Mouse (Mus musculus) macrophage (primary cell): ENCODE results near the gene Ache. TPM values are rescaled to one million over a fixed set of nuclear protein-coding genes. Genes with fewer than 3 reads are reported as not detected.

Experiments
- H3K27ac ChIP-seq: fragments of 350-480 bp; formaldehyde crosslinking; 2 replicates; pipeline ENCODE4 v1.9.0; 2021
- H3K36me3 ChIP-seq: fragments of 350-480 bp; formaldehyde crosslinking; 2 replicates; pipeline ENCODE4 v1.9.0; 2021; ENCODE audit errors: inconsistent target
- H3K4me3 ChIP-seq: fragments of 350-480 bp; formaldehyde crosslinking; 2 replicates; pipeline ENCODE4 v1.9.0; 2021; ENCODE audit errors: inconsistent target
- H3K79me2 ChIP-seq: fragments of 350-480 bp; formaldehyde crosslinking; 2 replicates; pipeline ENCODE4 v1.9.0; 2021; ENCODE audit errors: inconsistent target
- WGBS: methylation state at CpG from one replicate; pipeline ENCODE4 v1.1.7; 2026; ENCODE audit warnings: inconsistent platforms; ENCODE audit not compliant: missing documents; 5-methylcytosine and 5-hydroxymethylcytosine counted together
- polyA plus RNA-seq: library from polyadenylated mRNA; stranded (reverse); fragments of 250-400 nt; gene quantifications from 3 replicates; pipeline ENCODE4 v1.2.4, GENCODE M21; 2018; ENCODE audit warnings: inconsistent platforms

Ache gene
- polyA plus RNA-seq, 1 experiment from 2014 or later = 0.14 TPM

- H3K27ac ChIP-seq = no peak overlapping the region
- no peak overlapping the region for H3K4me3 ChIP-seq
- 94% methylated on average over 6 of the region's 6 CpGs for WGBS
- H3K36me3 ChIP-seq = no peaks in the 10 kb centered on the region
- peaks cover 28% of the 10 kb centered on the region for H3K79me2 ChIP-seq
Observed at GRCm38 (mm10) chr5:137335066-137335465, 47.7 kb downstream of the Ache start.

DNA sequence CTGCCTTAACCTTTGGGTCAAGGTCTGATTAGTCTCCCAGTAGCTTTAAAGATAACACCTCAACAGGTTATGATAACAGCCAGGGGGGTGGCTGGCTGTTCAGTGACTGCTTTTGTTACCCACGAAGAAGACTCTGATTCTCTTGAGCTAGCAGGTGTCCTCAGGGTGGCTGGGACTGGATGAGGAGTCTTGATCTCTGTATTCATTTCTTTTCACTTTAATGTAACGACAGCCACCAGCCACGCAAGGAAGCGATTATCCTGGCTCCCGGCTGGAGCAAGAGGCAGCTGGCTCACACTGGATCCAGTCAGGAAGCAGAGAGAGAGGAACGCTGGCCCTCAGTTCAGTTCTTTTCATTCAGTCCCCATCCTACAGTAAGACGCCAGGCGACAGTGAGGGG is 49.9 kb downstream of the Ache start:
- Histone ChIP-seq H3K4me3 (no peak overlapping the region), H3K79me2 (peaks cover 12% of the 10 kb centered on the region), H3K36me3 (no peaks in the 10 kb centered on the region), H3K27ac (no peak overlapping the region)
- WGBS = 91% methylated on average over 7 of the region's 8 CpGs

DNA sequence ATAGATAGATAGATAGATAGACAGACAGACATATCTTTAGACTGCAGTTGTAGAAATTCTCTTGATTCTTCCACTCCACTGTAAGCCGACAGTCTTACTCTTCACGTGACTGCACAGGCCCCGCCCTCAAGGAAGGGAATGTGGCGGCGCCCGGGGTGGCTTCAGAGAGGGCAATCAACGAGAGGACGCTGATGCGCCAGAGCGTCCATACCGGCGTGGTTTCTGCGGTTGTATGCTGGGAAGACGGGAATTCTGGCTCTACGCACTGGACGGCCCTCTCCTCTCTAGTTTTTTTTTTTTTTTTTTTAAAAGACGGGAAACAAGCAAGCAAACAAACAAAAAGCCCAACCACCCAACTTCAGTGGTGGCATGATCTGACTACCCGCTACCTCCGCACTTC is 50.9 kb downstream of the Ache start:
- H3K79me2 ChIP-seq = peaks cover 1% of the 10 kb centered on the region; the same call in 1 of the 2 replicates
- H3K27ac ChIP-seq = no peak overlapping the region
- H3K36me3 ChIP-seq = no peaks in the 10 kb centered on the region
- WGBS = 1% methylated on average over 18 of the region's 19 CpGs
- peak overlapping the region; percentile 46 for H3K4me3 ChIP-seq

DNA sequence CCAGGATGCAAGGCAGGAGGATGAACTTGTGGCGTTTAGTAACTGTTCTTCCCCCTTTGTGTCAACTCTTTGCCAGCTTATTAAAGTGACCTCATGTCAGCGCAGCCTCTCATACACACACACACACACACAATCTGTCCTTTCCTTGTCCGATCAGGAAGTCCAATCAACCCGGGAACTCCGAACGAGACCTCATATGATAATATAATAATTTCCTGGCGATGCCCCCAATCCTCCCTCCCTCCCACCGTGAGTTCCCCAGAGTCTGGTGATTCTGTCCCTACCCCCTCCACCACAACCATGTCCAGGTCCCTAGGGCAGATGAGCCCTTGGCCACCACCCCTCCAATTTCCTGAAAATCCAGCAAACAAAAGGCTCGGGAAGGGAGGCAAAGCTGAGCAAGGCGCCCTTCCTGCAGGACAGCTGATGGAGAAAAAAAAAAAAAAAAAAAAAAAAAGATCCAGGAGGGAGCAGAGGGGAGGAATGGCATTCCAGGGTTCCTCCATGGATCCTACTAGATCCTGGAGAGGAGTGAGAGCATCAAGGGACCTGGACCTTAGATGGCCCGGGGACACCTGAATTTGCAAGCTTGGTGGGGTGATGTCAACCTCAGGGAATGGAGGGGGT is 51.5 kb downstream of the Ache start:
- Histone ChIP-seq H3K36me3 (no peaks in the 10 kb centered on the region), H3K79me2 (no peaks in the 10 kb centered on the region), H3K4me3 (peak overlapping the region; percentile 46), H3K27ac (no peak overlapping the region)
- WGBS = 6% methylated on average over 8 of the region's 11 CpGs

- no peaks in the 10 kb centered on the region for H3K79me2 ChIP-seq
- no peaks in the 10 kb centered on the region for H3K36me3 ChIP-seq
- H3K27ac ChIP-seq = no peak overlapping the region
- no peak overlapping the region for H3K4me3 ChIP-seq
- WGBS = 36% methylated on average over 22 of the region's 22 CpGs
Observed at GRCm38 (mm10) chr5:137339290-137339979, 52.1 kb downstream of the Ache start.

DNA sequence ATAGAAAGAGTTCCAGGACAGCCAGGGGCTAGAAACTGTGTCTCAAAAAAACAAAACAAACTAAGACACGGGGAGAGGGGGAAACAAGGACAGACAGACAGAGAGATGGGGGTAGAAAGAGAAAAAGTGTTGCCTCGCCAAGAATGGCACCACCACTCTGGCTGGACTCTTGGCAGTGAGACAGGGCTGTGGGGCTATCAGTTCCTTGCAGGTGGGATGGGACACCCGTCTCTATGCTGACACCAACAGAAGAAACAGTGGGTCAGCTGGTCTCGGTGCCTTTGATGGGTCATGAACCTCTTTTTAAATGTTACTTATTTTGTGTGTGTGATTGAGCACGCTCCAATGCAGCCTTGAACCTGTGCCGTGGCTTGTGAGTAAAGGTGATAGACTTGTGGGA is 52.9 kb downstream of the Ache start:
- H3K79me2 ChIP-seq = no peaks in the 10 kb centered on the region
- H3K36me3 ChIP-seq = no peaks in the 10 kb centered on the region
- 82% methylated on average over 6 of the region's 6 CpGs for WGBS
- no peak overlapping the region for H3K4me3 ChIP-seq
- no peak overlapping the region for H3K27ac ChIP-seq

DNA sequence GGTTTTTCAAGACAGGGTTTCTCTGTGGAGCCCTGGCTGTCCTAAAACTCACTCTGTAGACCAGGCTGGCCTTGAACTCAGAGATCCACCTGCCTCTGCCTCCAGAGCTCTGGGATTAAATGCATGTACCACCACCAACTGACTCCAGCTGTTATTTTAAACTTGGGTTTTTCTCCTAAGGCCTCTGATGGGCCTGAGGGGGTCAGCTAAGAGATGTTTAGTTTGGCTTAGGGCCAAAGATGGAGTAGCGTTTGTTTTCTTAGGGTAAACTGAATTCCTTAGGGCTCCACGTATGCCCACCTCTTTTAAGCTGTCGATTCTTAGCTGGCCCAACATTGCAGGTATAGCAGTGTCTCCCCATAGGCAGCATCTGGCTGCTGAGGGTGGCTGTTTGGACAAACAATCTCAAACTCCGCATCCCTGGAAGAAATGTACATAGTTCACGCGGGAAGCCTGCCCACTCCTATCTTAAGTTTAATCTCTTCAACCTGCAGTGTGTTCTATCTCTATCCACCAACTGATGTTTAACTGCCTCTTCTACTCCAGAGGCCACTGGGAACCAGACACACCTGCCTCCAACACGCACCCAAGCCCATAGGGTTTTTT is 55.2 kb downstream of the Ache start:
- 81% methylated on average over 7 of the region's 7 CpGs for WGBS
- no peak overlapping the region for H3K27ac ChIP-seq
- no peak overlapping the region for H3K4me3 ChIP-seq
- no peaks in the 10 kb centered on the region for H3K79me2 ChIP-seq
- no peaks in the 10 kb centered on the region for H3K36me3 ChIP-seq

- 93% methylated on average over 5 of the region's 5 CpGs for WGBS
- Histone ChIP-seq H3K4me3 (no peak overlapping the region), H3K79me2 (no peaks in the 10 kb centered on the region), H3K27ac (no peak overlapping the region), H3K36me3 (no peaks in the 10 kb centered on the region)
Observed at GRCm38 (mm10) chr5:137343412-137343811, 56.1 kb downstream of the Ache start.

GRCm38 (mm10) chr5:137343869-137344268 is 56.5 kb downstream of the Ache start:
- Histone ChIP-seq H3K4me3 (no peak overlapping the region), H3K27ac (no peak overlapping the region), H3K36me3 (no peaks in the 10 kb centered on the region), H3K79me2 (no peaks in the 10 kb centered on the region)

Other genes starting within 250 kb of the Ache start
- gene Ap1s1, start 241.4 kb upstream of the Ache start, polyA plus RNA-seq = 120 to 219 TPM (median 131 TPM) in 3 replicates
- 0.69 to 5.1 TPM (median 0.75 TPM) in 3 replicates for gene Serpine1, start 215.3 kb upstream of the Ache start, polyA plus RNA-seq
- 12.2 to 19.7 TPM (median 16.6 TPM) in 3 replicates for gene Trim56, start 171.3 kb upstream of the Ache start, polyA plus RNA-seq
- not detected in 3 replicates for gene Muc3, start 138.2 kb upstream of the Ache start, polyA plus RNA-seq
- gene Muc3a, start 75.1 kb upstream of the Ache start, polyA plus RNA-seq = not detected in 3 replicates
- 1.2 to 3.2 TPM (median 1.6 TPM) in 3 replicates for gene Ufsp1, start 7.1 kb downstream of the Ache start, polyA plus RNA-seq
- gene Srrt, start 20.2 kb downstream of the Ache start, polyA plus RNA-seq = 79.3 to 119 TPM (median 83.4 TPM) in 3 replicates
- 1.0 to 2.2 TPM (median 1.2 TPM) in 3 replicates for gene Trip6, start 26.9 kb downstream of the Ache start, polyA plus RNA-seq
- 6.9 to 28.0 TPM (median 11.2 TPM) in 3 replicates for gene Slc12a9, start 46.1 kb downstream of the Ache start, polyA plus RNA-seq
- not detected in 3 replicates for gene Ephb4, start 62.6 kb downstream of the Ache start, polyA plus RNA-seq
- gene Zan, start 189.5 kb downstream of the Ache start, polyA plus RNA-seq = 0.01 to 0.05 TPM in 2 of 3 replicates, not detected in the other
- gene Pop7, start 215.0 kb downstream of the Ache start, polyA plus RNA-seq = 7.6 to 26.0 TPM (median 19.4 TPM) in 3 replicates
- 8.7 to 17.9 TPM (median 11.5 TPM) in 3 replicates for gene Gigyf1, start 231.0 kb downstream of the Ache start, polyA plus RNA-seq
- not detected in 3 replicates for gene Epo, start 245.7 kb downstream of the Ache start, polyA plus RNA-seq
- 139 to 347 TPM (median 316 TPM) in 3 replicates for gene Gnb2, start 246.0 kb downstream of the Ache start, polyA plus RNA-seq